Mouse (Mus musculus) olfactory bulb, adult 2 months (tissue): ENCODE results near the gene Olfr198. TPM values are rescaled to one million over a fixed set of nuclear protein-coding genes. Genes with fewer than 3 reads are reported as not detected.
"Not testable (repeated sequence)": the region's sequence is repeated elsewhere in the genome, so short reads cannot be mapped to it uniquely, and the experiment has no call there.

ENCODE experiments used
- H3K27ac ChIP-seq: fragments of 200-500 bp; 2 replicates; pipeline ENCODE4 v1.5.1; 2012; ENCODE audit warnings: low read depth, low read length; ENCODE audit not compliant: insufficient read depth
- H3K4me1 ChIP-seq: fragments of 200-500 bp; 2 replicates; pipeline ENCODE4 v1.6.1; 2012; ENCODE audit warnings: low read length; ENCODE audit not compliant: control insufficient read depth, insufficient read depth
- H3K4me3 ChIP-seq: fragments of 200-500 bp; 2 replicates; pipeline ENCODE4 v1.5.1; 2012; ENCODE audit warnings: mild to moderate bottlenecking, low read depth, low read length, moderate library complexity; ENCODE audit not compliant: insufficient read depth
- CTCF ChIP-seq: fragments of 200-500 bp; IDR thresholded peaks from 2 replicates; pipeline ENCODE4 v1.5.1; 2012; ENCODE audit warnings: low read depth, mild to moderate bottlenecking, low read length, moderate library complexity; ENCODE audit not compliant: insufficient read depth
- POLR2A ChIP-seq: fragments of 200-500 bp; IDR thresholded peaks from 2 replicates; pipeline ENCODE4 v1.6.1; 2012; ENCODE audit warnings: mild to moderate bottlenecking, low read depth, low read length, moderate library complexity; ENCODE audit not compliant: insufficient read depth
- WGBS: fragments of 180-500 bp; shearing (Covaris S2); methylation state at CpG from one replicate; pipeline ENCODE4 v1.1.7; 2018; 5-methylcytosine and 5-hydroxymethylcytosine counted together
- polyA plus RNA-seq: library from polyadenylated mRNA; stranded (reverse); fragments of >200 nt; gene quantifications from 2 replicates; pipeline ENCODE4 v1.2.4, GENCODE M21; 2012; ENCODE audit warnings: low replicate concordance; ENCODE audit not compliant: missing spikeins, insufficient read depth, insufficient read length

The Olfr198 gene
- not detected in 2 replicates for polyA plus RNA-seq

- not testable (repeated sequence) for H3K4me1 ChIP-seq, H3K27ac ChIP-seq, H3K4me3 ChIP-seq
- 48% methylated on average over 1 of the region's 1 CpGs for WGBS
Measured at GRCm38 (mm10) chr16:59203433-59203832, at the start of gene Olfr198. TSS of gene Olfr198 (minus strand) at chr16:59203533.

- Histone ChIP-seq H3K27ac (no peak overlapping the region), H3K4me1 (no peaks in the 10 kb centered on the region), H3K4me3 (no peak overlapping the region)
- 89% methylated on average over 17 of the region's 17 CpGs for WGBS
- no peak for TF ChIP-seq POLR2A
- TF ChIP-seq CTCF = no peak
Measured at GRCm38 (mm10) chr16:59249684-59250083, 46.4 kb upstream of the Olfr198 start.

- H3K27ac ChIP-seq, H3K4me1 ChIP-seq, H3K4me3 ChIP-seq: not testable (repeated sequence)
- 79% methylated on average over 1 of the region's 1 CpGs for WGBS
Measured at GRCm38 (mm10) chr16:59219667-59220066, 16.3 kb upstream of the Olfr198 start, which contains the start of gene Olfr199. TSS of gene Olfr199 (minus strand) at chr16:59219767.

GRCm38 (mm10) chr16:59217861-59218260 is 14.5 kb upstream of the Olfr198 start:
- not testable (repeated sequence) for H3K27ac ChIP-seq, H3K4me3 ChIP-seq, H3K4me1 ChIP-seq
- WGBS = 74% methylated on average over 3 of the region's 3 CpGs

GRCm38 (mm10) chr16:59170354-59170753 is 33.0 kb downstream of the Olfr198 start, which contains the start of gene Olfr196:
TSS of gene Olfr196 (minus strand) at chr16:59170454.
- Histone ChIP-seq H3K4me1 (no peaks in the 10 kb centered on the region), H3K27ac (no peak within 1 kb of the TSS), H3K4me3 (no peak within 1 kb of the TSS)
- TF ChIP-seq CTCF (no peak), POLR2A (no peak)
- whole genome bisulfite sequencing = 59% methylated on average over 3 of the region's 3 CpGs

GRCm38 (mm10) chr16:59151996-59152395 is 51.3 kb downstream of the Olfr198 start:
- 89% methylated on average over 2 of the region's 2 CpGs for WGBS
- H3K4me3 ChIP-seq = no peak overlapping the region
- no peak overlapping the region for H3K27ac ChIP-seq
- H3K4me1 ChIP-seq = no peaks in the 10 kb centered on the region
- TF ChIP-seq CTCF (no peak), POLR2A (no peak)

Other genes with a start within 250 kb of the Olfr198 start
- not detected in 2 replicates for gene Olfr183, start 208.2 kb downstream of the Olfr198 start, polyA plus RNA-seq
- not detected in 2 replicates for gene Olfr186, start 173.2 kb downstream of the Olfr198 start, polyA plus RNA-seq
- not detected in 2 replicates for gene Olfr187, start 163.8 kb downstream of the Olfr198 start, polyA plus RNA-seq
- gene Olfr190, start 125.5 kb downstream of the Olfr198 start, polyA plus RNA-seq = not detected in 2 replicates
- gene Olfr191, start 113.7 kb downstream of the Olfr198 start, polyA plus RNA-seq = not detected in 2 replicates
- not detected in 2 replicates for gene Olfr193, start 91.7 kb downstream of the Olfr198 start, polyA plus RNA-seq
- not detected in 2 replicates for gene Olfr194, start 82.5 kb downstream of the Olfr198 start, polyA plus RNA-seq
- gene Olfr195, start 56.5 kb downstream of the Olfr198 start, polyA plus RNA-seq = not detected in 2 replicates
- gene Olfr196, start 33.1 kb downstream of the Olfr198 start, polyA plus RNA-seq = not detected in 2 replicates
- gene Olfr199, start 16.2 kb upstream of the Olfr198 start, polyA plus RNA-seq = not detected in 2 replicates
- gene Olfr201, start 69.1 kb upstream of the Olfr198 start, polyA plus RNA-seq = not detected in 2 replicates
- gene Olfr202, start 83.3 kb upstream of the Olfr198 start, polyA plus RNA-seq = not detected in 2 replicates
- not detected in 2 replicates for gene Olfr203, start 95.3 kb upstream of the Olfr198 start, polyA plus RNA-seq
- not detected in 2 replicates for gene Olfr204, start 114.7 kb upstream of the Olfr198 start, polyA plus RNA-seq
- gene Olfr205, start 127.6 kb upstream of the Olfr198 start, polyA plus RNA-seq = not detected in 2 replicates
- gene Olfr206, start 145.7 kb upstream of the Olfr198 start, polyA plus RNA-seq = not detected in 2 replicates
- gene Olfr209, start 160.5 kb upstream of the Olfr198 start, polyA plus RNA-seq = not detected in 2 replicates
- gene Gabrr3, start 203.8 kb upstream of the Olfr198 start, polyA plus RNA-seq = not detected in 2 replicates